Mouse (Mus musculus): ENCODE data around the gene Togaram1. TPM values are rescaled to one million over a fixed set of nuclear protein-coding genes. Genes with fewer than 3 reads are reported as not detected.

Togaram1 gene
- polyA plus RNA-seq, 1 experiment from 2014 or later: 28.1 TPM

- Histone ChIP-seq H3K4me1 (ENCODE audit: control insufficient read depth, insufficient read depth, low read length) (peaks cover 7% of the 10 kb centered on the region), H3K36me3 (ENCODE audit: control insufficient read depth, insufficient read depth, low read length) (no peaks in the 10 kb centered on the region), H3K4me2 (ENCODE audit: low read depth, severe bottlenecking) (peak overlapping the region; percentile 70), H3K9me3 (ENCODE audit: control insufficient read depth, low read length) (no peaks in the 10 kb centered on the region), H3K27ac (replicated peaks; ENCODE audit: low read depth, low read length) (no peak overlapping the region), H3K27me3 (ENCODE audit: control insufficient read depth, insufficient read depth, low read length) (no peaks in the 10 kb centered on the region), H3K4me3 (ENCODE audit: low read depth, low read length) (peak overlapping the region; percentile 84), H3K9ac (ENCODE audit: low read length) (peak overlapping the region; percentile 22; the same call in 1 of the 2 replicates)
- ATAC-seq (ENCODE audit: insufficient number of reproducible peaks, low FRiP score, low TSS enrichment, low read depth) (no peak), DNase-seq (ENCODE audit: low spot score) (peak; percentile 26)
- 3% methylated on average over 9 of the region's 9 CpGs for WGBS
Observed at GRCm38 (mm10) chr12:64967470-64967869, 1.9 kb downstream of the Togaram1 start.

DNA sequence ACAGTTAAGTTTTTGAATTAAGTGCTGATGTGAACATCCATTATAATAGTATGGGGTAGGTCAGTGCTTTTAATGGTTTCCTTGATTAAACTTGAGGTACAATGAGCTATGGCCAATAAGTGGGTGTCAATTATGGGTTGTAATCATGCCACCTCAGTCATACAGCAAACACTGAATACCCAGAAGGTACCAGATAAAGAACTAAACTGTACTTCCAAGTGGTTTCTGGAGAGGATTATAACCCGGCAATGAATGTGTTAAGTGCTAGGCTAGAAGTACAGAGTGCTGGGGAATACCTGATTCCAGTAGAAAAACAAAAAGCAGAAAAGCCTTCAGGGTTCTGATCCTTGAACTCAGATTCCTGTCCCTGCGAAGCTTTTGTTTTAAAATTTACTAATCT is 2.5 kb downstream of the Togaram1 start:
- Histone ChIP-seq H3K4me3 (ENCODE audit: low read depth, low read length) (peak overlapping the region; percentile 84), H3K36me3 (ENCODE audit: control insufficient read depth, insufficient read depth, low read length) (no peaks in the 10 kb centered on the region), H3K27me3 (ENCODE audit: control insufficient read depth, insufficient read depth, low read length) (no peaks in the 10 kb centered on the region), H3K9ac (ENCODE audit: low read length) (no peak overlapping the region; the same call in 1 of the 2 replicates), H3K27ac (replicated peaks; ENCODE audit: low read depth, low read length) (no peak overlapping the region), H3K9me3 (ENCODE audit: control insufficient read depth, low read length) (no peaks in the 10 kb centered on the region), H3K4me2 (ENCODE audit: low read depth, severe bottlenecking) (peak overlapping the region; percentile 70), H3K4me1 (ENCODE audit: control insufficient read depth, insufficient read depth, low read length) (peaks cover 7% of the 10 kb centered on the region)
- WGBS: 4% methylated on average over 2 of the region's 2 CpGs
- ATAC-seq (ENCODE audit: insufficient number of reproducible peaks, low FRiP score, low TSS enrichment, low read depth) (no peak), DNase-seq (ENCODE audit: low spot score) (no peak)

GRCm38 (mm10) chr12:64971399-64971798 is 5.8 kb downstream of the Togaram1 start:
- Histone ChIP-seq H3K4me2 (ENCODE audit: low read depth, severe bottlenecking) (no peak overlapping the region), H3K9me3 (ENCODE audit: control insufficient read depth, low read length) (no peaks in the 10 kb centered on the region), H3K27me3 (ENCODE audit: control insufficient read depth, insufficient read depth, low read length) (no peaks in the 10 kb centered on the region), H3K4me1 (ENCODE audit: control insufficient read depth, insufficient read depth, low read length) (peaks cover 5% of the 10 kb centered on the region), H3K4me3 (ENCODE audit: low read depth, low read length) (no peak overlapping the region), H3K36me3 (ENCODE audit: control insufficient read depth, insufficient read depth, low read length) (no peaks in the 10 kb centered on the region), H3K27ac (replicated peaks; ENCODE audit: low read depth, low read length) (no peak overlapping the region), H3K9ac (ENCODE audit: low read length) (no peak overlapping the region)
- ATAC-seq (ENCODE audit: insufficient number of reproducible peaks, low FRiP score, low TSS enrichment, low read depth) (no peak), DNase-seq (ENCODE audit: low spot score) (no peak)

DNA sequence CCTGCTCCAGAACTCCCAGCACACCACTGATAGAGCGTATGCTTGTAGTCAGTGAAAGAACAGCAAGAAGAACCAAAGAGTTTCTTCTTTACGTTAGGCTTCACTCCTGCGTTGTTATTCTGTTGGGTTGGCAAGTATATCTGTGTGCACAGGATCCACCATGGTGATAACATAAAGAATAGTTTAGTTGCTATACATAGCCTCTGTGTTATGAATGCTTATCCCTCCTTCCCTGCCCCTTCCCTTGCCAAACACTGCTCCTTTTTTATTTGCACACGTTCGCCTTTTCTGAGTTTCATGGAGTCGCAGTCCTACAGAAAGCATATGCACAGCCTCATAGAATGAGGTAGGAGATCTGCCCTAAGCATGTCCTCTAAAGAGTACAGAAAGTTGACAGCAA is 6.5 kb downstream of the Togaram1 start:
- Histone ChIP-seq H3K4me1 (ENCODE audit: control insufficient read depth, insufficient read depth, low read length) (peaks cover 2% of the 10 kb centered on the region), H3K9ac (ENCODE audit: low read length) (no peak overlapping the region), H3K27ac (replicated peaks; ENCODE audit: low read depth, low read length) (no peak overlapping the region), H3K4me3 (ENCODE audit: low read depth, low read length) (no peak overlapping the region), H3K36me3 (ENCODE audit: control insufficient read depth, insufficient read depth, low read length) (no peaks in the 10 kb centered on the region), H3K4me2 (ENCODE audit: low read depth, severe bottlenecking) (no peak overlapping the region), H3K9me3 (ENCODE audit: control insufficient read depth, low read length) (no peaks in the 10 kb centered on the region), H3K27me3 (ENCODE audit: control insufficient read depth, insufficient read depth, low read length) (no peaks in the 10 kb centered on the region)
- no peak for DNase-seq (ENCODE audit: low spot score)
- ATAC-seq (ENCODE audit: insufficient number of reproducible peaks, low FRiP score, low TSS enrichment, low read depth): no peak
- WGBS: 87% methylated on average over 6 of the region's 6 CpGs

DNA sequence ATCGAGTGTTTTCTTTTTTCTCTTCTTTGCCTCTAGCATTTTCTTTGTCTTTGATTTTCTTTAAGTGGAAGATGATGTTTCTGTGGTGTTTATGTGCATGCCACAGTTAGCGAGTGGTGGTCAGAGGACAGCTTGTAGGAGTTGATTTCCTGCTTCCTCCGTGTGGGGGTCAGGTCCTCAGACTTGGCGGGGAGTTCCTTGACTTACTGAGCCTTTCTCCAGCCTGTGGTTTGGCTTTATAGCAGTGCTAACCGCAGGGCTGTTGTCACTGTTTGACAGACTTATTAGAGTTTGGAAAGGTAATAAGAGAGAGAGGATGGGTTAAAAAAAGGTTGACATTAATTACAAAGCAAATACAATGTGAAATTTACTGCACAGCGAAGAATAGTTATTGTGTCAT is 10.0 kb downstream of the Togaram1 start:
- H3K27ac ChIP-seq (replicated peaks; ENCODE audit: low read depth, low read length): no peak overlapping the region
- no peak overlapping the region for H3K9ac ChIP-seq (ENCODE audit: low read length)
- DNase-seq (ENCODE audit: low spot score): no peak
- H3K9me3 ChIP-seq (ENCODE audit: control insufficient read depth, low read length): no peaks in the 10 kb centered on the region
- H3K4me1 ChIP-seq (ENCODE audit: control insufficient read depth, insufficient read depth, low read length): no peaks in the 10 kb centered on the region
- no peaks in the 10 kb centered on the region for H3K27me3 ChIP-seq (ENCODE audit: control insufficient read depth, insufficient read depth, low read length)
- ATAC-seq (ENCODE audit: insufficient number of reproducible peaks, low FRiP score, low TSS enrichment, low read depth): no peak
- no peak overlapping the region for H3K4me2 ChIP-seq (ENCODE audit: low read depth, severe bottlenecking)
- H3K36me3 ChIP-seq (ENCODE audit: control insufficient read depth, insufficient read depth, low read length): no peaks in the 10 kb centered on the region; the same call in 1 of the 2 replicates
- WGBS: 53% methylated on average over 6 of the region's 6 CpGs
- no peak overlapping the region for H3K4me3 ChIP-seq (ENCODE audit: low read depth, low read length)

DNA sequence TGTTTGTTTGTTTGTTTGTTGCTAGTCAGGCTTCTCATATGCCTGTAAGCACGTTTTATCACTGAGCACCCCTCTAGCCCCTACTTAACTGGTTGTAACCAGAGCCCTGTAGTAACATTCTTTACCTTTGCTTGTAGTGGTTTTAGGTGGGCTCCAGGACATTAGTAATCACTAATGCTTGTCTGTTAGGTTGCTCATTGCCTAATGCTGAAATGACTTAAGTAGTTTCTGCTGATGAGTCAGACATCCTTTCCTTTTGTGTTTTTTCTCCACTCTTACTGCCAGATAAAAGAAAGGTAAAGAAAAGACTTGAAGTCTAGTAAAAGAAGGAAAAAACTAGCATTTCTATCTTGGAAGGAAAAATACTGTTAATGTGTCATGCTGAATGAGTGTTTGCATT is 10.6 kb downstream of the Togaram1 start:
- H3K27me3 ChIP-seq (ENCODE audit: control insufficient read depth, insufficient read depth, low read length): no peaks in the 10 kb centered on the region
- 38% methylated on average over 1 of the region's 1 CpGs for WGBS
- H3K4me2 ChIP-seq (ENCODE audit: low read depth, severe bottlenecking): no peak overlapping the region
- no peaks in the 10 kb centered on the region for H3K9me3 ChIP-seq (ENCODE audit: control insufficient read depth, low read length)
- no peak overlapping the region for H3K4me3 ChIP-seq (ENCODE audit: low read depth, low read length)
- no peak for DNase-seq (ENCODE audit: low spot score)
- no peaks in the 10 kb centered on the region; the same call in 1 of the 2 replicates for H3K36me3 ChIP-seq (ENCODE audit: control insufficient read depth, insufficient read depth, low read length)
- H3K27ac ChIP-seq (replicated peaks; ENCODE audit: low read depth, low read length): no peak overlapping the region
- no peaks in the 10 kb centered on the region for H3K4me1 ChIP-seq (ENCODE audit: control insufficient read depth, insufficient read depth, low read length)
- ATAC-seq (ENCODE audit: insufficient number of reproducible peaks, low FRiP score, low TSS enrichment, low read depth): no peak
- no peak overlapping the region for H3K9ac ChIP-seq (ENCODE audit: low read length)

DNA sequence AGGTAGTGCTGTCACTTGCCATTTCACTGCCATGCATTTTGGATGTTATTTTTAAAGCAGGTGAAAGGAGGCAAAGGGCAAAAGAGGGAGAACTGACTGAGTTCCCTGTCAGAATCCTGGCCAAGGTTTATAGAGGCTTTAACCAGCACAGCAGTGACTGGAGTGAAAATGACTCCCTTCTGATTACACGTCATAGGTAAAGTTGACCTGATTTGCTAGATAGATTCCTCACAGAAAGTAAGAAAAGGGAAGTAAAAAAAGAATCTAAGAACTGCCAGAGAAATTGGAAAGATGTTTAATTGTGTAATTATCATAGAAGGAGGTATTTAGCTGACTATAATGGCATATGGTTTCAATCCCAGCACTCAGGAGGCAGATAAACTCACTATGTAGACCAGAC is 11.9 kb downstream of the Togaram1 start:
- Histone ChIP-seq H3K4me3 (ENCODE audit: low read depth, low read length) (no peak overlapping the region), H3K27me3 (ENCODE audit: control insufficient read depth, insufficient read depth, low read length) (no peaks in the 10 kb centered on the region), H3K27ac (replicated peaks; ENCODE audit: low read depth, low read length) (no peak overlapping the region), H3K4me1 (ENCODE audit: control insufficient read depth, insufficient read depth, low read length) (no peaks in the 10 kb centered on the region), H3K9ac (ENCODE audit: low read length) (no peak overlapping the region), H3K4me2 (ENCODE audit: low read depth, severe bottlenecking) (no peak overlapping the region), H3K36me3 (ENCODE audit: control insufficient read depth, insufficient read depth, low read length) (no peaks in the 10 kb centered on the region; the same call in 1 of the 2 replicates), H3K9me3 (ENCODE audit: control insufficient read depth, low read length) (no peaks in the 10 kb centered on the region)
- WGBS: 93% methylated on average over 1 of the region's 1 CpGs
- no peak for DNase-seq (ENCODE audit: low spot score)
- ATAC-seq (ENCODE audit: insufficient number of reproducible peaks, low FRiP score, low TSS enrichment, low read depth): no peak

DNA sequence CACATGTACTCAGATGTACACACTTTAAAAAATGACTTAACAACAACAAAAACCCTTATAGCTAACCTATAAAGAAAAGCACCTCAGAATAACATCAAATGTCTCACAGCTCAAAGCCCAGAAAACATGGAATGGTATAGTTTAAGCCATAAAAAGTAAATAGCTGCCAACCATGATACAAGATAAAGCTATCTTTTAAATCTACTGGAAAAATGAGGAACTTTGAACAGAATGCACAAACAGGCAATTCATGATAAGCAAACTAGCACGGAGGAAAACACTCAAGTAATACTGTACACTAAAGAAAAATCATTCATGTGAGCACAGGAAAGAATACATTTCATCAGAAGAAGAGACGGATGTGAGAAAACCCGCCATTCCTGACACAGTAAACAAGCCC is 42.1 kb downstream of the Togaram1 start:
- Histone ChIP-seq H3K4me3 (ENCODE audit: low read depth, low read length) (no peak overlapping the region), H3K9ac (ENCODE audit: low read length) (no peak overlapping the region), H3K27me3 (ENCODE audit: control insufficient read depth, insufficient read depth, low read length) (no peaks in the 10 kb centered on the region), H3K27ac (replicated peaks; ENCODE audit: low read depth, low read length) (no peak overlapping the region), H3K4me1 (ENCODE audit: control insufficient read depth, insufficient read depth, low read length) (no peaks in the 10 kb centered on the region), H3K9me3 (ENCODE audit: control insufficient read depth, low read length) (no peaks in the 10 kb centered on the region), H3K4me2 (ENCODE audit: low read depth, severe bottlenecking) (no peak overlapping the region), H3K36me3 (ENCODE audit: control insufficient read depth, insufficient read depth, low read length) (peaks cover 4% of the 10 kb centered on the region; the same call in 1 of the 2 replicates)
- 95% methylated on average over 3 of the region's 3 CpGs for WGBS
- DNase-seq (ENCODE audit: low spot score) (no peak), ATAC-seq (ENCODE audit: insufficient number of reproducible peaks, low FRiP score, low TSS enrichment, low read depth) (no peak)

- DNase-seq (ENCODE audit: low spot score): no peak
- no peak overlapping the region for H3K9ac ChIP-seq (ENCODE audit: low read length)
- no peaks in the 10 kb centered on the region for H3K27me3 ChIP-seq (ENCODE audit: control insufficient read depth, insufficient read depth, low read length)
- ATAC-seq (ENCODE audit: insufficient number of reproducible peaks, low FRiP score, low TSS enrichment, low read depth): no peak
- no peak overlapping the region for H3K27ac ChIP-seq (replicated peaks; ENCODE audit: low read depth, low read length)
- 98% methylated on average over 6 of the region's 6 CpGs for WGBS
- no peak overlapping the region for H3K4me2 ChIP-seq (ENCODE audit: low read depth, severe bottlenecking)
- H3K4me3 ChIP-seq (ENCODE audit: low read depth, low read length): no peak overlapping the region
- no peaks in the 10 kb centered on the region for H3K36me3 ChIP-seq (ENCODE audit: control insufficient read depth, insufficient read depth, low read length)
- no peaks in the 10 kb centered on the region for H3K9me3 ChIP-seq (ENCODE audit: control insufficient read depth, low read length)
- H3K4me1 ChIP-seq (ENCODE audit: control insufficient read depth, insufficient read depth, low read length): no peaks in the 10 kb centered on the region
Observed at GRCm38 (mm10) chr12:65022842-65023241, 57.2 kb downstream of the Togaram1 start.

Data from limb, embryonic 11.5 days (tissue).